Mouse (Mus musculus) neural tube, embryonic 14.5 days (tissue): ENCODE measurements around the gene Cbln3. TPM values are rescaled to one million over a fixed set of nuclear protein-coding genes. Genes with fewer than 3 reads are reported as not detected.

Source experiments
- ATAC-seq: fragments of 200-750 bp; cut with Nextera tagmentation; 2 replicates; pipeline ENCODE4 v1.8.0; 2017; ENCODE audit warnings: low read depth, mild to moderate bottlenecking, moderate TSS enrichment, moderate library complexity
- H3K27ac ChIP-seq: fragments of 300-500 bp; sonication (generic); 2 replicates; pipeline ENCODE4 v1.5.1; 2014; ENCODE audit warnings: low read depth, mild to moderate bottlenecking, control low read depth, low read length, moderate library complexity, mixed read lengths
- H3K27me3 ChIP-seq: fragments of 300-500 bp; sonication (generic); 2 replicates; pipeline ENCODE4 v1.6.1; 2014; ENCODE audit warnings: low read length; ENCODE audit not compliant: control insufficient read depth, insufficient read depth
- H3K36me3 ChIP-seq: fragments of 300-500 bp; sonication (generic); 2 replicates; pipeline ENCODE4 v1.6.1; 2014; ENCODE audit warnings: low read length, mixed read lengths; ENCODE audit not compliant: control insufficient read depth, insufficient read depth
- H3K4me1 ChIP-seq: fragments of 300-500 bp; sonication (generic); 2 replicates; pipeline ENCODE4 v1.6.1; 2014; ENCODE audit warnings: low read length; ENCODE audit not compliant: control insufficient read depth, insufficient read depth
- H3K4me2 ChIP-seq: fragments of 300-500 bp; sonication (generic); 2 replicates; pipeline ENCODE4 v1.6.1; 2014; ENCODE audit warnings: mild to moderate bottlenecking, low read depth, low read length, control low read depth
- H3K4me3 ChIP-seq: fragments of 300-500 bp; sonication (generic); 2 replicates; pipeline ENCODE4 v1.5.1; 2014; ENCODE audit warnings: low read depth, low read length, control low read depth, mixed read lengths
- H3K9ac ChIP-seq: fragments of 300-500 bp; sonication (generic); replicated peaks from 2 replicates; pipeline ENCODE4 v1.6.1; 2014; ENCODE audit warnings: low read depth, mild to moderate bottlenecking, control low read depth, low read length, mixed read lengths
- H3K9me3 ChIP-seq: fragments of 300-500 bp; sonication (generic); 2 replicates; pipeline ENCODE4 v1.6.1; 2016; ENCODE audit warnings: low read length; ENCODE audit not compliant: control insufficient read depth
- WGBS: fragments of 180-500 bp; shearing (Covaris S2); extraction: QIAGEN DNeasy Blood & Tissue Kit; methylation state at CpG from one replicate; pipeline ENCODE4 v1.1.7; 2014; 5-methylcytosine and 5-hydroxymethylcytosine counted together
- polyA plus RNA-seq: library from polyadenylated mRNA; unstranded; fragments of >200 nt; fragmentation: Nextera tagmentation; extraction: Ambion mirVana; gene quantifications from 2 replicates; pipeline ENCODE4 v1.2.1, GENCODE M21; 2014

Gene Cbln3
- polyA plus RNA-seq, 1 experiment from 2014 or later, result 0.24 TPM

DNA sequence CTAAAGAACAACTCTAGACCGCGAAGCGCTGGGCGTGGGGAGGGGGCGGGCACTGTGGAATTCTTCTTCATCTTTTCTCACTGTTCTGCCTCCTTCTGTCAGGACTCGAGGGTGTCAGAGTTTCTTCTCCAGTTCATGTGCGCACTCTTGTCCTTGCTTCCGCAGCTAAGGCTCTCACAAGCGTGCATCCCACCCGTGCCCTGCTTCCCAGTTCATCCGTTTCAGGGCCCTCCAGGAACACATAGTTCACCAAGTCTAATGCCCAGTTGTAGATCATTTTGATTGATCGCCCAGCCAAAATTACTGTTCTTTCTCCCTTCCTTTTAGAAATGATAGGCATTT is 16.2 kb upstream of the Cbln3 start:
- Histone ChIP-seq H3K36me3 (peaks cover 13% of the 10 kb centered on the region), H3K4me1 (peaks cover 12% of the 10 kb centered on the region), H3K4me3 (peak overlapping the region; percentile 46), H3K4me2 (peak overlapping the region; percentile 76), H3K9me3 (no peaks in the 10 kb centered on the region), H3K27me3 (no peaks in the 10 kb centered on the region), H3K9ac (peak overlapping the region; percentile 66), H3K27ac (peak overlapping the region; percentile 88)
- ATAC-seq, result peak; percentile 62
- WGBS, result 6% methylated on average over 12 of the region's 12 CpGs

GRCm38 (mm10) chr14:55899701-55900413 is 15.7 kb upstream of the Cbln3 start, which contains the start of gene Sdr39u1:
Gene Sdr39u1, minus strand, starts transcription at chr14:55900293.
- Histone ChIP-seq H3K9me3 (no peaks in the 10 kb centered on the region), H3K36me3 (peaks cover 13% of the 10 kb centered on the region), H3K4me1 (peaks cover 12% of the 10 kb centered on the region), H3K4me2 (peak within 1 kb of the TSS; percentile 76), H3K27ac (peak within 1 kb of the TSS; percentile 88), H3K27me3 (no peaks in the 10 kb centered on the region), H3K4me3 (peak within 1 kb of the TSS; percentile 46), H3K9ac (peak within 1 kb of the TSS; percentile 66)
- WGBS, result 2% methylated on average over 39 of the region's 39 CpGs
- ATAC-seq, result peak; percentile 96

DNA sequence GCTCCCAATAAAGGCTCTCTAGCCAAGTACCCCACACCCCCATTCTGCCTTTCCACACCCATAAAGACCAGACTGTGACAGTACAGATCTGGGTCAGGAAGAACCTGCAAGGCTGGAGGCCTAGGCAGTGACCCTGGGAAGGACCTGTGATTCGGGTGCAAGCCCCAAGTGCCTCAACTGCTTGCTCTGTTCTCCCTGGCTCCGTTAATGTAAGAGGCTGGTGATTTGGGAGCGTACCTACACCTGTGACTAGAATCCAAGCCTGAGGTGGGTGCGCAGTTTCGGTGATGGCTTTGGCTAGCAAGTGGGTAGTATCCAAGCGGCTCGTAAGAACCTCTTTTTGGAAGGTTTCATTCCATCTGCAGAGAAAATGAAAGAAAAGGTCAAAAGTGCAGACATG is 14.8 kb upstream of the Cbln3 start:
- H3K9ac ChIP-seq, result no peak overlapping the region
- no peak for ATAC-seq

DNA sequence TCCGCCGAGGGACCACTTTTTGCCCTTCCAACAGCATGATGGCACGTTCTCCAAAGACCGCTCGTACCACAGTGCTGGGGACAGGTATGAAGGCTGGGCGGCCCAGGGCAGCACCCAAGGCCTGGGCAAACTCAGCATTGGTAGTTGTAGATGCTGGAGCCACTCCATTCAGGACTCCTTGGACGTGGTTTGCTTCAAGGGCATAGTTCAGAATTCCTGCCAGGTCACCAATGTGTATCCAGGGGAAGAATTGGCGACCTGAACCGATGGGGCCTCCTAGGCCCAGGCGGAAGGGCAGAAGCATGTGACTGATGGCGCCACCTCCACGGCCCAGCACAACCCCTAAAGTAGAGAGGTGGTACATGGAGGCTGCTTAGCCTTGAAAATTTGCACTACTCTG is 13.5 kb upstream of the Cbln3 start:
- WGBS, result 96% methylated on average over 12 of the region's 12 CpGs
- Histone ChIP-seq H3K4me3 (no peak overlapping the region), H3K27ac (no peak overlapping the region), H3K9me3 (no peaks in the 10 kb centered on the region), H3K4me2 (no peak overlapping the region), H3K27me3 (no peaks in the 10 kb centered on the region), H3K36me3 (peaks cover 22% of the 10 kb centered on the region), H3K4me1 (peaks cover 12% of the 10 kb centered on the region), H3K9ac (no peak overlapping the region)
- no peak for ATAC-seq

More for the DNA sequence above, 14.8 kb upstream of the Cbln3 start:
- no peak overlapping the region for H3K27ac ChIP-seq
- H3K27me3 ChIP-seq, result no peaks in the 10 kb centered on the region
- WGBS, result 90% methylated on average over 7 of the region's 7 CpGs
- H3K4me2 ChIP-seq, result peak overlapping the region; percentile 76; the same call in 1 of the 2 replicates
- peaks cover 20% of the 10 kb centered on the region for H3K36me3 ChIP-seq
- H3K9me3 ChIP-seq, result no peaks in the 10 kb centered on the region
- peaks cover 12% of the 10 kb centered on the region for H3K4me1 ChIP-seq
- H3K4me3 ChIP-seq, result 0 out of 2 replicates have a peak overlapping the region, but pooled peaks have one; percentile 46

DNA sequence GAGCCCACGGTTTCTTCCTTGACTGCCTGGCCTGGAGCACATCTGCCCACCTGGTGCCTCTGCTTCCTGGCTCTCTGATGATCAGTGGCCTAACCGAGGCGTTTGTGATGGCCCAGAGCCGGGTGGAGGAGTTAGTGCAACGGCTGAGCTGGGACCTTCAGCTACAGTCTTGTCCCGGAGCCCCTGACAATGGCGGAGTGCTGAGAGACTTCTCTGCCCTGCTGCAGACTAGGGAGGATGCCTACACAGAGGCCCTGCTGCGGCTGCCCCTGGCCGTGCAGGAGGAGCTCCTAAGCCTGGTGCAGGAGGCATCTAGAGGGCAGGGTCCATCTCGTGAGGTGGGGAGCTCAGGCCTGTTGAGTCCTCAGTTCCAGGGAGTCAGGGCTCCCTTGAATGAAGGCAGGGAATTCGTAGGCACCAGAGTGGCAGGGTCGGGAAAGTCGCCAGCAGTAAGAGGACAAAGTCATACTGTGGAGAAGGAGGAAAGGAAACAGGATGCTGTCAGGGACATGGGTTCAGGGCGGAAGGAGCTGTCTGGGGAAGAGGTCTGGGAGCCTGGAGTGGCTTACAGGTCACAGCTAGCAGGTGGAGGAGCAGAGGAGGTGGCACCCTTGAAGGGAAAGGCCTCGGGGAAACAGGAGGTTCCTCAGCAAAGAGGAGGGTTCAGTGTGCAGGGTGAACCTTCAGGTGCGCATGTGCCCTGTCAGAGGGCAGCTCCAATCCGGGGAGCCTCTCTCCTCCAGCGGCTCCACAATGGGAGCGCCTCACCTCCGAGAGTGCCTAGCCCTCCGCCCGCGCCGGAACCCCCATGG is 2.6 kb upstream of the Cbln3 start:
- Histone ChIP-seq H3K27ac (no peak overlapping the region), H3K36me3 (peaks cover 11% of the 10 kb centered on the region; the same call in 1 of the 2 replicates), H3K4me2 (no peak overlapping the region), H3K27me3 (no peaks in the 10 kb centered on the region), H3K4me3 (no peak overlapping the region), H3K9ac (no peak overlapping the region), H3K9me3 (no peaks in the 10 kb centered on the region), H3K4me1 (peaks cover 13% of the 10 kb centered on the region)
- ATAC-seq, result no peak
- 88% methylated on average over 24 of the region's 24 CpGs for WGBS

DNA sequence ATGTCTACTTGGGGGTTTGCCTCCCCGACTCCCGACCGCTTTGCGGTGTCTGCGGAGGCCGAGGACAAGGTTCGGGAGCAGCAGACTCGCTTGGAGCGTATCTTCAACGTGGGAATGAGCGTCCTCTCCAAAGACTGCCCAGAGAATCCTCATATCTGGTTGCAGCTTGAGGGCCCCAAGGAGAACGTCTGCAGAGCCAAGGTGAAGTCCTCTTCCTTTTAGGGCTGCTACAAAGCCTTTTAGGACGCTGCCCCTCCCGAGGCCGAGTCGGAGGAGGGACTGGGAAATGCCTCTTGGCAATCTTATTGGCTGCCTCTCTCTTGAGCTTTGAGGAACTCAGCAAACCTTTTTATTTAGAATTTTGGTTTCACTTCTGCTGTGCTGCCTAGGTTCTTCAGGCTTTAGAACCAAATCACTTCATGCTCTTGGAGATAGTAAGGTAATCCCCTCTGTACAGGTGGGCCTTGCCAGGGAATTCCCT is 1.6 kb upstream of the Cbln3 start:
- WGBS, result 11% methylated on average over 16 of the region's 16 CpGs
- Histone ChIP-seq H3K4me2 (peak overlapping the region; percentile 86), H3K4me1 (peaks cover 13% of the 10 kb centered on the region), H3K4me3 (peak overlapping the region; percentile 84), H3K9me3 (no peaks in the 10 kb centered on the region), H3K36me3 (peaks cover 11% of the 10 kb centered on the region; the same call in 1 of the 2 replicates), H3K27ac (no peak overlapping the region), H3K9ac (peak overlapping the region; percentile 86), H3K27me3 (no peaks in the 10 kb centered on the region)
- ATAC-seq, result no peak

DNA sequence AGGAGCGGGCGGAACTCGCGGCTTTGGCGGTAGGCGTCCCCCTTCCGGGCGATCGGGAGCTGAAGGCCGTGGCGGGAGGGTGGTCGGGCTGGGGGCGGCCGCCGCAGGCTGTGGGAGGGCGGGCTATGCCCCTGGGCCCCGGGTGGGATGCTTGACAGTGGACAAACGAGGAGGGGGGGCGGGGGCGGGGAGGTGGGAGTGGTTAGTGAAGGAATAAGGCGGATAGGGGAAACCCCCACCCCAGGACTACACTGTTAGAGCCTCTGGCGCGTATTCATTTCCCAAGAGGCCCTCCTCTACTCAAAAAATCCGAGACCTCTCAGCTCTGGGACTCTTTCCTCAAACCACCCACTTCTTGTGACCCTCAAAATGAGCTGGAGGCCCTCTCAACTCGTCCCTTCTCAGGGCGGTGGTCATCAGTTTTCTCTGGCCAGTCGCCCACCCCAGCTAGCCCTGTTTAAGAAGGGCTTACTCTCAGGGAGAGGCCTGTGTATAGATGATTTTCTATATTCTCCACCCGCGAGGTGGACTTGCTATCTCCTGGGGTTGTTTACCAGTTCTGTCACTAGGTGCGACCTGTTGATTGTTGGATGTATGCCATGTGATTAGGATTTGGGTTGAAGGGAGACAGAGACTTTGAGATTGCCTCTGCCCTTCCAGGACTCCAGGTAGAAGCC is 1.1 kb upstream of the Cbln3 start:
- WGBS, result under 1% methylated on average over 19 of the region's 30 CpGs
- peaks cover 13% of the 10 kb centered on the region for H3K4me1 ChIP-seq
- peaks cover 11% of the 10 kb centered on the region; the same call in 1 of the 2 replicates for H3K36me3 ChIP-seq
- peak overlapping the region; percentile 72 for H3K27ac ChIP-seq
- H3K27me3 ChIP-seq, result no peaks in the 10 kb centered on the region
- H3K4me3 ChIP-seq, result peak overlapping the region; percentile 84
- peak overlapping the region; percentile 86 for H3K4me2 ChIP-seq
- no peaks in the 10 kb centered on the region for H3K9me3 ChIP-seq
- peak overlapping the region; percentile 86 for H3K9ac ChIP-seq
- ATAC-seq, result peak; percentile 65

DNA sequence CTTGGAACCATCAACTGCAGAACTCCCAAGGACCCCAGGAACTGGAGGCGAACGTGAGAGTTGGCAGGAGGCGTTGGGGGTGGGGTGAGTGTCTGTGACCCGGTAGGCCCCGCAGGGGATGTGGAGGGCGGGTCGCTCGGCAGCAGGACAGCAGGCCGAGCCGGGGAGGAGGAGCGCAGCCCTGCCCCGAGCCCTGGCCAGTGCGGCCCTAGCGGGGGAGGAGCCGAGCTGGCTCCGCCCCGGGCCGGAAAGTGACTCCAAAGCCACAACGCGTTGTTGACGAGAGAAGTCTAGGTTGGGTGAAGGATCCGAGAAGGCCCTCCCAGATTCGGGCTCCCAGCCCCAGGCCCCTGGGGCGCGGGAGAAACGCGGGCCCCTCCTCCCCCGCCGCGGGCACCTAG is 521 bp upstream of the Cbln3 start, which contains the start of gene Khnyn:
Khnyn (plus strand) TSS at position 235 of the 401 bp plus-strand sequence.
- peak within 1 kb of the TSS; percentile 86 for H3K4me2 ChIP-seq
- H3K36me3 ChIP-seq, result 0 out of 2 replicates have a peak, but pooled peaks cover 11% of the 10 kb centered on the region
- H3K27me3 ChIP-seq, result no peaks in the 10 kb centered on the region
- no peaks in the 10 kb centered on the region for H3K9me3 ChIP-seq
- H3K4me3 ChIP-seq, result peak within 1 kb of the TSS; percentile 84
- 1% methylated on average over 22 of the region's 30 CpGs for WGBS
- peak within 1 kb of the TSS; percentile 72 for H3K27ac ChIP-seq
- H3K9ac ChIP-seq, result peak within 1 kb of the TSS; percentile 86
- peaks cover 13% of the 10 kb centered on the region for H3K4me1 ChIP-seq
- ATAC-seq, result peak; percentile 91
